Mouse (Mus musculus): Measurements from ENCODE around the gene Meis3.

DNA sequence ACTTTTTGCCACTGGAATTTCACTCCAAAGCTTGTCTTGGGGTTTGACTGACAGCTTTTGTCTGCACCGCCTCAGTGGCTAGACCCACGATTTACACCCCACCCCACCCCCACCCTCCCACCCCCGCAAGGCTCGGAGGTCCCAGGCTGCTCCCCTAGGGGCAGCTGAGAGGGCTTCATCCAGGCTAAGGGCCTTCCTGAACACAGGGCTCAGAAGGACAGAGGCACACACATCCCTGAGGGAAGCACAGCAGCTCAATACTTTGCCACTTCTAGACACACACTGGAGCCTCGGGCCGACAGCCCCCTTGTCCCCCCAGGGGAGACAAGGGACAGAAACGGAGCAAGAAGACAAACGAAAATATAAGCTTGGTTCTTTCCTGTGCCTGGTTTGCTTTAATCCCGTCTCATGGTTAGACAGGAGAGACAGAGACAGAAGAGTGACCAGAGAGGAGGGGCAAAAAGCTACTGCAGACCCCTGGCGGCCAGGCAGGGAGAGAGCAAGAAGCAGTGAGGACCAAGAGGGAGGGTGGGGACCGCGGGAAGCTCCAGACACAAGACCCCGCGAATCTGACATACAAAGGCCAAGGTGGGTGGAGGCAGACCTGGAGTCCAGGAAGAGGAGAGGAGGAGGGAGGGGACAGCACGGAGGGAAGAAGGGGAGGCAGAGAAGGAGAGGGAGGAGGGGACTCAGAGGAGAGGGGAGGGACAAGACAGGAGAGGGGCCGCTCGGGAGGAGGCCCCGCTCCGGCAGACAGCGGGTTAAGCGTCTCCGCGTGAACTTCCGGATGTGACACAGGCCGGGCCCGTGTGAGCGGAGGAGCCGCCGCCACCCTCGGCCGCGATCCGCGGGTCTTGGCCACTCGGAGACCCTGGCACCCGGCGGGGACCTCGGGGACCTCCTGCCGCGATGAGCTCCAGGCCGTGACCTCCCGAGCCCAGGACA, at the start of gene Meis3:
- TF ChIP-seq CTCF (conservative IDR thresholded peaks at IDR 0.05; ENCODE audit: insufficient read depth, insufficient read length, low read depth, low read length) (no peak), POLR2A (IDR thresholded peaks at IDR 0.05; ENCODE audit: low read depth, low read length) (no peak)

Measured in kidney, adult 2 months (tissue).